In genomic region chr2:80616854-80617737, GRCm38 (mm10) we compare ENCODE assay signal across 8 mouse cellular contexts. TPM values are rescaled to one million over a fixed set of nuclear protein-coding genes. Genes with fewer than 3 reads are reported as not detected.
DNase-seq lines count a peak whose midpoint lies in the region; ATAC-seq and TF ChIP-seq lines count a peak whose summit lies in the region.

Gene Dusp19 (plus strand): TSS chr2:80617045.
Gene Nup35 (plus strand): TSS chr2:80617236.

- H3K36me3 ChIP-seq in C2C12 (ENCODE audit: control insufficient read depth, insufficient read depth): no peaks in the 10 kb centered on the region
- no peaks in the 10 kb centered on the region for H3K36me3 ChIP-seq in erythroblast, embryonic 14.5 days (ENCODE audit: control insufficient read depth)
- H3K36me3 ChIP-seq in heart, embryonic 13.5 days: 0 out of 2 replicates have a peak, but pooled peaks cover 3% of the 10 kb centered on the region
- H3K36me3 ChIP-seq in liver, embryonic 12.5 days: no peaks in the 10 kb centered on the region
- no peaks in the 10 kb centered on the region for H3K36me3 ChIP-seq in stomach, embryonic 15.5 days

- H3K4me2 ChIP-seq in heart, embryonic 13.5 days: peak within 1 kb of the TSS; percentile 84
- H3K4me2 ChIP-seq in liver, embryonic 12.5 days: peak within 1 kb of the TSS; percentile 75
- peak within 1 kb of the TSS; percentile 69 for H3K4me2 ChIP-seq in stomach, embryonic 15.5 days

- H3K79me2 ChIP-seq in C2C12 (ENCODE audit: control insufficient read depth, insufficient read depth): no peaks in the 10 kb centered on the region

- H3K9ac ChIP-seq in heart, embryonic 13.5 days: peak within 1 kb of the TSS; percentile 89
- peak within 1 kb of the TSS; percentile 73 for H3K9ac ChIP-seq in liver, embryonic 12.5 days
- H3K9ac ChIP-seq in stomach, embryonic 15.5 days: peak within 1 kb of the TSS; percentile 61

- peak within 1 kb of the TSS; percentile 63 for H3ac ChIP-seq in C2C12 (ENCODE audit: control insufficient read depth, insufficient read length, low read depth)

- H3K27me3 ChIP-seq in C2C12 (ENCODE audit: control insufficient read depth, insufficient read depth, insufficient read length): no peaks in the 10 kb centered on the region
- no peaks in the 10 kb centered on the region for H3K27me3 ChIP-seq in erythroblast, embryonic 14.5 days (ENCODE audit: control insufficient read depth)
- H3K27me3 ChIP-seq in heart, embryonic 13.5 days (replicated peaks): no peaks in the 10 kb centered on the region
- no peaks in the 10 kb centered on the region for H3K27me3 ChIP-seq in liver, embryonic 12.5 days (replicated peaks)
- no peaks in the 10 kb centered on the region for H3K27me3 ChIP-seq in stomach, embryonic 15.5 days (replicated peaks)

- 2% methylated on average over 21 of the region's 21 CpGs for WGBS in heart, embryonic 13.5 days
- under 1% methylated on average over 21 of the region's 21 CpGs for WGBS in liver, embryonic 12.5 days (ENCODE audit: insufficient replicate concordance)
- under 1% methylated on average over 21 of the region's 21 CpGs for WGBS in stomach, embryonic 15.5 days

- peak; percentile 69; the same call in 1 of the 2 replicates for TF ChIP-seq POLR2A in brain, embryonic 14.5 days (IDR thresholded peaks at IDR 0.05; ENCODE audit: borderline replicate concordance, extremely low read depth, insufficient read depth, insufficient read length, poor library complexity, severe bottlenecking)

- peak within 1 kb of the TSS; percentile 70 for H3K27ac ChIP-seq in heart, embryonic 13.5 days (replicated peaks)
- H3K27ac ChIP-seq in liver, embryonic 12.5 days: peak within 1 kb of the TSS; percentile 67
- H3K27ac ChIP-seq in stomach, embryonic 15.5 days: peak within 1 kb of the TSS; percentile 55; the same call in 1 of the 2 replicates

- peak; percentile 98 for DNase-seq in brain, embryonic 14.5 days (ENCODE audit: low read depth)
- DNase-seq in kidney, postnatal 10 days: peak; percentile 95
- DNase-seq in natural killer cell, adult 2 months (ENCODE audit: low spot score in 2 of 2): peak; percentile 88

- H3K9me3 ChIP-seq in erythroblast, embryonic 14.5 days (ENCODE audit: control insufficient read depth, low read length): no peaks in the 10 kb centered on the region
- no peaks in the 10 kb centered on the region for H3K9me3 ChIP-seq in heart, embryonic 13.5 days
- no peaks in the 10 kb centered on the region for H3K9me3 ChIP-seq in liver, embryonic 12.5 days (replicated peaks)
- no peaks in the 10 kb centered on the region for H3K9me3 ChIP-seq in stomach, embryonic 15.5 days

- peaks cover 16% of the 10 kb centered on the region for H3K4me1 ChIP-seq in erythroblast, embryonic 14.5 days (ENCODE audit: control insufficient read depth)
- H3K4me1 ChIP-seq in heart, embryonic 13.5 days: peaks cover 14% of the 10 kb centered on the region
- peaks cover 5% of the 10 kb centered on the region for H3K4me1 ChIP-seq in liver, embryonic 12.5 days
- 0 out of 2 replicates have a peak, but pooled peaks cover 4% of the 10 kb centered on the region for H3K4me1 ChIP-seq in stomach, embryonic 15.5 days

- H3K4me3 ChIP-seq in C2C12 (ENCODE audit: insufficient read depth, poor library complexity, severe bottlenecking): peak within 1 kb of the TSS; percentile 43
- H3K4me3 ChIP-seq in erythroblast, embryonic 14.5 days (replicated peaks): peak within 1 kb of the TSS; percentile 71
- peak within 1 kb of the TSS; percentile 77 for H3K4me3 ChIP-seq in heart, embryonic 13.5 days
- peak within 1 kb of the TSS; percentile 67 for H3K4me3 ChIP-seq in liver, embryonic 12.5 days
- H3K4me3 ChIP-seq in stomach, embryonic 15.5 days (replicated peaks): peak within 1 kb of the TSS; percentile 63

- ATAC-seq in heart, embryonic 13.5 days (ENCODE audit: extremely low read depth, insufficient number of reproducible peaks, low FRiP score, low TSS enrichment): peak; percentile 93
- ATAC-seq in liver, embryonic 12.5 days: peak; percentile 100
- peak; percentile 99 for ATAC-seq in stomach, embryonic 15.5 days (ENCODE audit: insufficient read depth, low FRiP score, low read depth)

- no peaks in the 10 kb centered on the region for H3K79me3 ChIP-seq in C2C12 (ENCODE audit: low read depth)

- TF ChIP-seq CTCF in C2C12 (IDR thresholded peaks at IDR 0.05; ENCODE audit: control insufficient read depth, insufficient read depth, insufficient read length): no peak
- no peak for TF ChIP-seq CTCF in brain, embryonic 14.5 days (IDR thresholded peaks at IDR 0.05; ENCODE audit: borderline replicate concordance, extremely low read depth, insufficient read depth, insufficient read length)

TF ChIP-seq in C2C12, 6 proteins besides CTCF, POLR2A, EP300 and RAD21:
- no peak for TF ChIP-seq USF1 (IDR thresholded peaks at IDR 0.05; ENCODE audit: low read depth)
- TF ChIP-seq MAX (IDR thresholded peaks at IDR 0.05): no peak
- no peak for TF ChIP-seq FOSL1 (IDR thresholded peaks at IDR 0.05; ENCODE audit: insufficient read depth, low read length, poor library complexity, severe bottlenecking)
- no peak for TF ChIP-seq MYOG (IDR thresholded peaks at IDR 0.05; ENCODE audit: control insufficient read depth, extremely low read depth, insufficient read length)
- TF ChIP-seq MYOD1 (IDR thresholded peaks at IDR 0.05; ENCODE audit: control insufficient read depth, insufficient read length, low read depth): no peak
- TF ChIP-seq CEBPB (IDR thresholded peaks at IDR 0.05; ENCODE audit: low read depth): no peak
TF ChIP-seq in C2C12: peak in this region for 0.

RNA-seq across cellular contexts. Expression of gene Dusp19, which starts in this region (rescaled TPM):
- 4.8 TPM for polyA plus RNA-seq in C2C12 (2012; fragmentation: generic; extraction: Trizol)
- 14.1 and 15.5 TPM in 2 replicates for polyA plus RNA-seq in brain, embryonic 14.5 days (2012; rRNA removed)
- not detected in 2 replicates for polyA plus RNA-seq in erythroblast, embryonic 14.5 days (2012)
- 8.9 and 9.2 TPM in 2 replicates for polyA plus RNA-seq in heart, embryonic 13.5 days (2015; fragmentation: Nextera tagmentation; extraction: Ambion mirVana)
- 8.7 and 9.5 TPM in 2 replicates for polyA plus RNA-seq in liver, embryonic 12.5 days (2016; fragmentation: Nextera tagmentation; extraction: Ambion mirVana)
- 15.1 and 17.1 TPM in 2 replicates for polyA plus RNA-seq in stomach, embryonic 15.5 days (2015; fragmentation: Nextera tagmentation; extraction: Ambion mirVana)

RNA-seq across cellular contexts. Expression of gene Nup35, which starts in this region (rescaled TPM):
- 38.3 TPM for polyA plus RNA-seq in C2C12 (2012; fragmentation: generic; extraction: Trizol)
- polyA plus RNA-seq in brain, embryonic 14.5 days (2012; rRNA removed): 50.7 and 77.4 TPM in 2 replicates
- polyA plus RNA-seq in erythroblast, embryonic 14.5 days (2012): 0.15 and 0.17 TPM in 2 replicates
- polyA plus RNA-seq in heart, embryonic 13.5 days (2015; fragmentation: Nextera tagmentation; extraction: Ambion mirVana): 23.5 and 24.8 TPM in 2 replicates
- 48.8 and 50.9 TPM in 2 replicates for polyA plus RNA-seq in liver, embryonic 12.5 days (2016; fragmentation: Nextera tagmentation; extraction: Ambion mirVana)
- polyA plus RNA-seq in stomach, embryonic 15.5 days (2015; fragmentation: Nextera tagmentation; extraction: Ambion mirVana): 40.8 and 41.7 TPM in 2 replicates

Comparison
In these comparisons a context has a peak if more than half of its experiments do, and no peak if none do; other contexts are left out.
1. Peak in every context shown above with its lines: DNase-seq, ATAC-seq, H3K4me3 ChIP-seq and H3K27ac ChIP-seq.
2. RNA of gene Nup35 (polyA plus RNA-seq): 48.8 to 50.9 TPM in liver, embryonic 12.5 days, 50.7 to 77.4 TPM in brain, embryonic 14.5 days, 40.8 to 41.7 TPM in stomach, embryonic 15.5 days, 38.3 TPM in C2C12 (single experiment) and 23.5 to 24.8 TPM in heart, embryonic 13.5 days; 0.15 to 0.17 TPM in erythroblast, embryonic 14.5 days; every median in the first group is over 10 times any median in the second.